Mouse (Mus musculus): ENCODE results near the gene Pla2g7.

- TF ChIP-seq CTCF (IDR thresholded peaks at IDR 0.05; ENCODE audit: borderline replicate concordance, insufficient read depth, low read length) (no peak), POLR2A (IDR thresholded peaks at IDR 0.05; ENCODE audit: low read depth, low read length) (no peak)
These were observed 29.1 kb upstream of the Pla2g7 start for GRCm38 (mm10) chr17:43538767-43539166.

All from embryonic fibroblast, embryonic 13.5 days (primary cell).